Mouse (Mus musculus) erythroblast, adult 5-6 weeks (primary cell): ENCODE results near the gene Tmbim4. TPM values are rescaled to one million over a fixed set of nuclear protein-coding genes. Genes with fewer than 3 reads are reported as not detected.
A peak's percentile ranks its signal among the peaks of the same experiment; 100 is the strongest.

Experiments used
- ATAC-seq: replicated peaks from 2 replicates; pipeline ENCODE4 v1.8.0; 2016; ENCODE audit warnings: moderate number of reproducible peaks, mild to moderate bottlenecking, moderate TSS enrichment, inconsistent platforms; ENCODE audit not compliant: poor library complexity, low FRiP score, severe bottlenecking
- total RNA-seq, 2 experiments: library from RNA; stranded (forward) in 1 of 2; stranded (reverse) in 1 of 2; fragments of 150-400 nt in 1 of 2; fragments of 200-764, 138-1000 nt in 1 of 2; gene quantifications; 2 replicates each; pipeline versions ENCODE4 v1.2.3 to v1.2.4; 2015 to 2017; ENCODE audit warnings: low replicate concordance in 2 of 2

Tmbim4 gene
- total RNA-seq, 2 experiments from 2014 or later, result 53.2 to 53.4 TPM

- ATAC-seq, result no peak
These were observed 35.5 kb downstream of the Tmbim4 start for GRCm38 (mm10) chr10:120236855-120237254.

DNA sequence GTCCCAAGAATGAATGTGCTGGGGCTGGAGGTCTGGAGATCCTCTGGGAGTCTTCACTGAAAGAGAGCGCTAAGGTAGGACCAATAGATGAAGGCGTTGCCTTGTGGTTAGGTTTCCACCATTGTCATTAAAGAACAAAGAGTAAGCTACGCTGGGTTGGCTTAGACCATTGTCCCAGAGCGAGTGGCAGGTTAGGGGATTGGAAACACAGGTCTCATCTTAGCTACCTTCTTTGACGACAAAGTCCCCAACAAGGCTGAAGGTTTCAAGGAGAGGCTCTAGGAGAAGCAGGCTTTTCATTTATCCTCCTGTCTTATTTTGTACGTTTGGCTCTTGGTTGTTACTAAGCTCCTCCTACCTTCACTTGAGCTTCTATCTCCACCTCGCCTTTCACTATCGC, 36.9 kb downstream of the Tmbim4 start:
- no peak for ATAC-seq

DNA sequence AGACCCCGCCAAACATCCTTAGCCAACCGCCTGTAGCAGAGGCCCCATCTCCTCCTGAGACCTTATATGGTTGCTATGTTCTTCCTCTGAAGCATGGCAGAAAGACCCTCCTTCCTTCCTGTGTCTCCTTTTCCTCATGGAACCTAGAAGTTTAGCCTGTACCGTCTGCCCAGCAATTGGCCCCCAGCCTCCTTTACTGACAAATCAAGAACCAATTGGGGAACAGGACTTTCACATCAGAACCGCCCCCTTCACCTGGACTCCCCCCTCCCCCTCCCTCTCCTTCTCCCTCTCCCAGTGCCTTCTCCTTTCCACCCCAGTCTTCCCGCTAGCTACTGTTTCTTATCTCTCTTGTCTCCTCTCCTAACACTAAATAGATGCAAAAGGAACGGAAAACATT, 38.1 kb downstream of the Tmbim4 start:
- no peak for ATAC-seq

DNA sequence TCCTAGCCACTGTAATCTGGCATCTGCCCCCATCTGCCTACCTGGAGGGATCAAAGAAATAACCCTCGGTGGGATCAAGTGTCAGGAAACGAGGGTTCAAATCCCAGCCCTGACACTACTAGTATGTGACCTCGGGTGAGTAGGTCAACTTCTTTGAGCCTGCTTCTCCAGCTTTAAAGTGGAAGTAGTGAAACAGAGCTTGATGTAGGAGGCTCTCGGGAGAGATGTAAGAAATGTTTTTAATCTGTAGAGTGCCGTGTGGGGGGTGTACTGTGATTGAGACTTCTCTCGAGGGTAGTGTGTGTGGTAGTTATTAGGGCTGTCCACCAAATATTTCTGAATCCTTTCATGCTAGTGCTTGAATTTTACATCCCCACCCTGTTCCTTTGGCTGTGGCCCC, 41.0 kb downstream of the Tmbim4 start:
- no peak for ATAC-seq

DNA sequence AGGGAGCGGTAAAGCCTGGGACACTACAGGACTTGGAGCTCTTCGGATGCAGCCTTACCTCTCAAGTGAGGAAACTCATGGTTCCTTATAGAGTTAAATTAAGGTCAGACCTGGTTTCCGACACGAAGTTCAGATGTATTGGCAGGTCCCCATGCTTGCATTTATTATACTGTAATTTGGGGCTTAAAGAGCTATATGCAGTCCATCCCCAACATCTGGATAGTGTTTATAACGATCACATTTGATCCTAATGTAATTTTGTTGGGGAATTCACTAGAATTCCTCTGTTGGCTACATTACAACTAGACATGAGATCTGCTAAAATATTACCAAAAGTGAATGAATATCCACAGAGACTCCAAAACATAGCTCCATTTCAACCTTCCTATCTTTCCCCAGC, 44.3 kb downstream of the Tmbim4 start:
- ATAC-seq, result no peak

DNA sequence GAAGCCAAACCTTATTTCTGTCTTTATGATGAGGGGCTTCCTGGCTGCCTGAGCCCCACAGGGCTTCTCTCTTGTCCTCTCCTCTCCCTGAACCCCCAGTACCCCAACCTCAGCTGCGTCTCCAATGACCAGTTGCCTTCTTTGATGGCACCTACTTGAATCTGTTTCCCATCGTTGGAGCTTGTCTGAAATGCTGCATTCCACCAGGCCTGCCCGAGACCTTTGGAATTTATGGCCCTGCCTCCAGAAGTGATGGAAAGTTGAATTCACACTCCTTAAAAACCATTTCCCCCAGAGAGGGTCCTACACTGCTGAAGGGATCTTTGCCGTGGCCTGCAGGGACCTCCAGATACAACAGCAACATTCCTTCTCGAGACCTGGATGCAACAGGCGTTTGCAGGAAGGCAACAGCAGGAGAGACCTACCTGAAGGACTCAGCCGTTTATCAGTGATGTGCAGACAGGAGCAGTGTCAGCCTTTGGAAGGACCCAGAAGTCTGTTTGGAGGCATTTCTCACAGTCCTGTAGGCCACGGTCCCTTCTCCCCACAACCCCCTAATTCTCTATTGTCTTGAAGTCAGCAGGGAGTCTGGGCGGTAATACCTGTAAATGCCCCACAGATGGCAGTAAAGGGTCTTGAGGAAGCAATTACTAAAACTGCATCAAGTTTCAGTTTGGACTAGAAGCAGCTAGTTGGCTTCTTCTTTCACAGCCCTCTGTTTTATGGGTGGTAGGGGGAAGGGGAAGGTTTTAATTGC, 45.8 kb downstream of the Tmbim4 start:
- ATAC-seq, result peak; percentile 67

DNA sequence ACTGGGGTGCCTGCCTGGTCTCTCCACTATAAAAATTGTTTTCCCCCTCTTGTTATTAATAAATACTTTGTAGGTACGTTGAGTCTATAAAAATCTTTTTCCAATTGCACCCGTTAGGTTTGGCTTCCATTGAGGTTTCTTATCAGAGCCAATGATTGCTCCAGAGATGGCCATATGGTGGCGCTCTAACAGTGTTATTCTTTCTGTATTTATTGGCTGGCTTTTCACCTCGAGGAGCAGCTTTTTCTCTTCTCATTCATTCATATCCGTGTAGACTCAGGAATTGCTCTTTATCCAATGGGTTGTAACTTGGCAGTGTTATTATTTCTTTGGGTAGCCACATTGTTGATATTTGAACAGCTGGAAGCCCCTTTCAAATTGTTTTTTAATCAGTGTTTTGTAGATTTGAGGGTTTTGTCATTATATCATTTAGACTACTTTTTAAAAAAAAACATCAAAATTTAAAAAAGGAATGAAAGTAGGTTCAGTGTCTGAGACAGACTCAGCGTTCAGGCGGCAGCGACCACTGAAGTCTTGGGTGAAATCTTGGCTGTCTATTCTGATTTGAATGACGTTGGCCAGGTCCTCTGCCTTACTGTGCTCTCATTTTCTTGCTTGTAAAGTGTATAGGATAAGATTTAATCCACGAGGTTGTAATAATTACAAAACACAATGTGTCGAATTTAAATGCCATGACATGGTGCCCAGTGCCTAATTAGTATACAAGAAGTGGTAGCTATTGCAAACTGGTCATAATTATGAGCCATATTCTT, 49.7 kb downstream of the Tmbim4 start:
- ATAC-seq, result no peak

GRCm38 (mm10) chr10:120251791-120252190, 50.4 kb downstream of the Tmbim4 start:
- no peak for ATAC-seq

DNA sequence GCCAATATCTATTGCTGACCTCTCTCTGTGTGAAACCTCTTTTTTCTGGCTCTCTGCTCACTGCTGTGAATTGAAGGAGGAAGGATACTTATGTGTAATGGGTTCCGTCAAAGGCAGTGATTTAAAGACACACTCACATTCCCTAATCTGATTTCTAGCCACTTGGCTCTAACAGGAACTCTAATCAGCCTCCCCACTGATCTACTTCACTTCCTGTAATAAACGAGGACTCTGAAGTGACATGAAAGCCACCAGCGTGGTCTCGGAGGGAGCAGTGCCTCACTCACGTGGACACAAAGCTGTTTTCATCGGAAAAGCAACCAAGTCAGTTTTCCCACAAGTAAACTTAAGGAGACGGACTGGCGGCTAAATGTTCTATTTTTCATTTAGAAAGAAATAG, 51.4 kb downstream of the Tmbim4 start:
- ATAC-seq, result no peak

DNA sequence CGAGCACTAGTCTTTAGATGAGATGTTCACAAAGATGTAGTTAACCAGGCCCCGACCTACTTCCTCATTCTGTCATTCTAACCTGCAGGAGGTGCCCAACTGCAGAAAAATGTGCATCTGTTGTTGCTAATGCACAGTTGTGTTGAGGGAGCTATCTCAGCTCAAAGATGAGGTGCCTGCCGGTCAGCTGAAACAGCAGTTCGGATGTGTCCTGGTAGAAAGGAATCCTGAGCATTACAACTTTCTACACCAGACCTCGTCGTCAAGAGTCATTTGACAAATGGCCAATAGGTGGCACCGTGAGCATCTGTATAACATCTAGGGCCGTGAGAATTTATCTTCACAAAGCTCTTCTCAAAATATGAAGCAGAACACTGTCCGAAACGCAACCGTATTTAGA, 55.8 kb downstream of the Tmbim4 start:
- ATAC-seq, result no peak

DNA sequence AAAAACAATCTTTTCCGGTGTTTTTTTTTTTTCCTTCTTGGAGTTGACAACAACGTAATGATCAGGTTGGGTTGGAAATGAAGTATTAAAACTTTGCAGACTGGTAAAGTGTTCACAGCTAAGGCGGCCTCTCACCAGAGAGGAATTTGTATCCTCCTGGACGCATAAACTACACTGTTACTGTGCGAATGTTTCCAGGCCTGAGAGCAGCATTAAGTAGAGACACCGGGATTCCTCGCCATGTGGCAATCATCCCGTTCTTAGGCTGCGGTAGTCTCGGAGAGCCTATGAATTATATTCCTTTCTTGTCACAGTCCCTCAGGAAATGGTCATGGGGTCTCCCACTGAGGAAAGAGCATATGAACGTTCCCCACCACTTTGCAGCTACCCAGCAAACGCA, 66.4 kb downstream of the Tmbim4 start:
- no peak for ATAC-seq

DNA sequence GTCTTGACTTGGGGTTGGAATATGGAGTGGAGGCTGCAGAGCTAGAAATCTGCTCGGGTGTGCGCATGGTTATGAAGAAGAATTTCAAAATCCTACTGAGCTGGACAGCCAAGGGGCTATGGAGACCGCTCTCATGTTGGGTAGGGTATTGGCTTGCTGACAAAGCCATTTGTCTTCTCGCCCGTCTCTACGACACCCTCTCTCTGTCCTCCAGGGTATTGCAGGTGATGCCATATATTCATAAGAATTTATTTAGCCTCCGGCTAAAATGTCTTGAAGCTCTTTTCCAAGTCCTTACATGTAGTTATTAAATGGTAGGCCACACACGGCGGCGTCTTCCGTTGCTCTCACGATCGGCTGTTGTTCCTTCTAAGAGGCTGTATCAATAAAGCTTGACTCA, 68.6 kb downstream of the Tmbim4 start:
- ATAC-seq, result no peak

- ATAC-seq, result peak; percentile 79
These were observed 69.4 kb downstream of the Tmbim4 start for GRCm38 (mm10) chr10:120270777-120271176.

- 0 out of 2 replicates have a peak, but pooled peaks have one; percentile 29 for ATAC-seq
These were observed 69.9 kb downstream of the Tmbim4 start for GRCm38 (mm10) chr10:120271318-120271717.

- ATAC-seq, result no peak
These were observed 70.5 kb downstream of the Tmbim4 start for GRCm38 (mm10) chr10:120271879-120272269.

- ATAC-seq, result no peak
These were observed 71.0 kb downstream of the Tmbim4 start for GRCm38 (mm10) chr10:120272270-120272883.

- ATAC-seq, result no peak
These were observed 71.9 kb downstream of the Tmbim4 start for GRCm38 (mm10) chr10:120273335-120273734.
